Mouse (Mus musculus) spleen, adult 2 months (tissue): ENCODE data around the gene Msantd3. TPM values are rescaled to one million over a fixed set of nuclear protein-coding genes. Genes with fewer than 3 reads are reported as not detected.

Source experiments
- DNase-seq, 2 experiments: peaks; one replicate each; pipeline versions ENCODE4 v3.0.0 to v3.0.0-alpha.2; 2012 to 2021; ENCODE audit warnings: low spot score in 2 of 2, low read depth in 1 of 2
- H3K27ac ChIP-seq: fragments of 200-500 bp; 2 replicates; pipeline ENCODE4 v1.5.1; 2012; ENCODE audit warnings: low read length, inconsistent platforms; ENCODE audit not compliant: insufficient read depth
- H3K27me3 ChIP-seq: fragments of 200-500 bp; 2 replicates; pipeline ENCODE4 v1.6.1; 2012; ENCODE audit warnings: mild to moderate bottlenecking, moderate library complexity, low read length, inconsistent platforms; ENCODE audit not compliant: control insufficient read depth, insufficient read depth
- H3K36me3 ChIP-seq: fragments of 200-500 bp; 2 replicates; pipeline ENCODE4 v1.6.1; 2012; ENCODE audit warnings: mild to moderate bottlenecking, low read length, inconsistent platforms; ENCODE audit not compliant: control insufficient read depth, insufficient read depth
- H3K4me1 ChIP-seq: fragments of 200-500 bp; 2 replicates; pipeline ENCODE4 v1.6.1; 2011; ENCODE audit warnings: inconsistent platforms; ENCODE audit not compliant: control insufficient read depth, insufficient read depth, insufficient read length
- H3K4me3 ChIP-seq: fragments of 200-500 bp; 2 replicates; pipeline ENCODE4 v1.5.1; 2011; ENCODE audit warnings: mild to moderate bottlenecking, inconsistent platforms; ENCODE audit not compliant: insufficient read depth, insufficient read length; ENCODE audit errors: extremely low read depth
- CTCF ChIP-seq: fragments of 200-500 bp; IDR thresholded peaks from 2 replicates; pipeline ENCODE4 v1.5.1; 2011; ENCODE audit warnings: mild to moderate bottlenecking, inconsistent platforms; ENCODE audit not compliant: insufficient read depth, insufficient read length, insufficient replicate concordance; ENCODE audit errors: extremely low read depth
- POLR2A ChIP-seq: fragments of 200-500 bp; IDR thresholded peaks from 2 replicates; pipeline ENCODE4 v1.6.1; 2011; ENCODE audit warnings: low read depth, low read length, inconsistent platforms
- WGBS: fragments of 180-500 bp; shearing (Covaris S2); methylation state at CpG from one replicate; pipeline ENCODE4 v1.1.7; 2018; 5-methylcytosine and 5-hydroxymethylcytosine counted together
- polyA plus RNA-seq: library from polyadenylated mRNA; depleted of rRNA; stranded (reverse); fragments of >200 nt; gene quantifications from 2 replicates; pipeline ENCODE4 v1.2.3, GENCODE M21; 2012

Msantd3 gene
- polyA plus RNA-seq, 1 experiment = 0.60 TPM

DNA sequence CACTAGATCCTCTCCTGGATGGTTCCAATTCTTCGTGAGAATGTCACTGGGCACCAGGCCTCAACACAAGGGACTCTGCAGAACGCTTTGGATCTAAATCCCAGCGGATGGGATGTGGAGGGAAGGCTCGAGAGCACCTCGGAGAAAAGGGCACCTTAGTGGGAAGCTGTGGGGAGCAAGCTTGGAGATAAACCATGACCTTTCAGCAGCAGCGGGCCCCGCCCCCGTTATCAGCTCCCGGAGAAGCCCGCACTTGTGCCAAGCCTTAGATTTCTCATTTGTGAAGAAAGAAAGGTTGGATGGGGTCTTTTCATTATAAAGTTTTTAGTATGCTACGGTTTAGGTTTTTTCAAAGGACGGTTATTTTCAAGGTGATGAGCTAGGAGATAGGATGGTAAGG, 6.2 kb downstream of the Msantd3 start:
- 81% methylated on average over 12 of the region's 12 CpGs for WGBS
- Histone ChIP-seq H3K4me3 (no peak overlapping the region), H3K4me1 (no peaks in the 10 kb centered on the region), H3K27me3 (0 out of 2 replicates have a peak, but pooled peaks cover under 1% of the 10 kb centered on the region), H3K36me3 (no peaks in the 10 kb centered on the region), H3K27ac (no peak overlapping the region)
- TF ChIP-seq POLR2A (no peak), CTCF (no peak)
- no peak for DNase-seq

- no peak for TF ChIP-seq POLR2A
- no peak for DNase-seq
- Histone ChIP-seq H3K36me3 (no peaks in the 10 kb centered on the region), H3K27ac (no peak overlapping the region), H3K27me3 (no peaks in the 10 kb centered on the region), H3K4me1 (no peaks in the 10 kb centered on the region), H3K4me3 (no peak overlapping the region)
- 90% methylated on average over 9 of the region's 9 CpGs for WGBS
Measured at GRCm38 (mm10) chr4:48546568-48547496, 7.1 kb downstream of the Msantd3 start.

DNA sequence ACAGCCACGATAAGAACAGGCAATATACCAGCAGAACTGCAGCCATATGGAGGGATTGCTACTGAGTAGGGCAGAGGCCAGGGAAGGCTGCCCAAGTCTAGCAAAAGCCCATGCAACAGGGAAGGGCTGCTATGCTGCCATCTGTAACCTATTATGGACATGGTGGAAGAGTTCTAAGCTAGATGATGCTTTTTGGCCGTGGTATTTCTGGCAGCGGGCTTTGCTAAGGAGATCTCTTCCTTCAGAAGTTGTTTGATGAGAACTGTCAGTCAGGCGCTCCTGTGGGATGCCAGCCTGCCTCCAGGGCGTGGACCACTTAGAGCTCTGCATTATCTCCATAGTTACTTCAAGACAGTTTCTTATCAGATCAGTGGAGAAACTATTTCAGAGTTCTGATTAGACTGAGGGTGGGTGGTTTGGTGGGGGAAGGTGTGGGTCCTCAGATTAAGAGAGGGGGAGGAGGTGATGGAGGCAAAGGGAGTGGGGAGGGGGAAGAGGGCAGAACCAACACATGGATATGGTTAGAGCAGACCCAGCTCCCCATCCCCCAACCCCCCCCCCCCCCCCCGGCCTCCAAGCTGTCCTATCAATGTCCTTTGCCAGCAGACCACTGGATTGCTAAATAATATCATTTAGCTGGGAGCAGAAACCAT, 8.8 kb downstream of the Msantd3 start:
- 87% methylated on average over 6 of the region's 6 CpGs for WGBS
- TF ChIP-seq POLR2A = no peak
- TF ChIP-seq CTCF = no peak

DNA sequence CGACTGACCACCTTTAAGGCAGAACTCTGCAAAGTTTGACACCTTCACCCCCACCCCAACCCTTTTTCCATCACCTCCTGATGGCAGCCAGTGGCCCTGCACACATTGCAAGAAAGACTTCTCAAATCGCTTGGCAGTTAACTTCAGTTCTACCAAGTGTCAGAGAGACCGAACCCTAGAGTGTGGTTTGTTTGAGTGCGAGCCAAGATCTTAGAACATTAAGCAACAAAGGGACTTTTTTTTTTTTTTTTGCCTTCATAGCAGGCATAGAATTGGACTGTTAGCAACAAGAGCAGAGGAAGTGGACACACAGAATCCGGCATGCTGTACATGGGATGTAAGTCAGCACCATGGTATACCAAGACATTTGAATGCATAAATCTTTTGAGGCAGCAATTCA, 9.9 kb downstream of the Msantd3 start:
- no peak overlapping the region for H3K27ac ChIP-seq
- no peaks in the 10 kb centered on the region for H3K27me3 ChIP-seq
- no peak for DNase-seq
- no peaks in the 10 kb centered on the region for H3K36me3 ChIP-seq
- TF ChIP-seq POLR2A (no peak), CTCF (no peak)
- 46% methylated on average over 5 of the region's 5 CpGs for WGBS
- H3K4me1 ChIP-seq = peaks cover 3% of the 10 kb centered on the region; the same call in 1 of the 2 replicates
- no peak overlapping the region for H3K4me3 ChIP-seq

More for the DNA sequence above, 8.8 kb downstream of the Msantd3 start:
- no peak overlapping the region for H3K4me3 ChIP-seq
- no peaks in the 10 kb centered on the region for H3K27me3 ChIP-seq
- H3K4me1 ChIP-seq = no peaks in the 10 kb centered on the region
- no peaks in the 10 kb centered on the region for H3K36me3 ChIP-seq
- H3K27ac ChIP-seq = no peak overlapping the region
- DNase-seq = no peak

DNA sequence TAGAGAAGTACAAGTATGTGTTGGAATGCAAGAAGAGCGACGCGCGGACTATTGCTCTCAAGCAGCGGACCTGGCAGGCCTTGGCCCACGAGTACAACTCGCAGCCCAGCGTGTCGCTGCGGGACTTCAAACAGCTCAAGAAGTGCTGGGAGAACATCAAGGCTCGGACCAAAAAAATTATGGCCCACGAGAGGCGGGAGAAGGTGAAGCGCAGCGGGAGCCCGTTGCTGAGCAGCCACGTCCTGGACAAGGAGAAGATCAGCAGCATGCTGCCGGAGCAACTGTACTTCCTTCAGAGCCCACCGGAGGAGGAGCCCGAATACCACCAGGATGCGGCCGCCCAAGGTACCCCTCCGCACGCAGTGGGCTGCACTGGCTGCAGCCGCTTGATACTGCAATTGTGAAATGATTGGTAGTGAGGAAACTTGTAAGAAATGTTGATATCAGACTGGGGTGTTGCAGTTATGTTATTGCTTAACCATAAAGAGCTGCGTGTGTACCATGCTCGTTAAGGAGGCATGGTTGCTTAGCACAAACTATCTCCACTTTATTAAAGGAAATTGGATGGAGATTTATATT, 12.8 kb downstream of the Msantd3 start:
- Histone ChIP-seq H3K27me3 (no peaks in the 10 kb centered on the region), H3K36me3 (no peaks in the 10 kb centered on the region), H3K4me3 (no peak overlapping the region), H3K27ac (no peak overlapping the region), H3K4me1 (peaks cover 3% of the 10 kb centered on the region; the same call in 1 of the 2 replicates)
- TF ChIP-seq CTCF (no peak), POLR2A (no peak)
- DNase-seq = no peak
- WGBS = 94% methylated on average over 27 of the region's 27 CpGs

- no peak overlapping the region for H3K4me3 ChIP-seq
- H3K4me1 ChIP-seq = peaks cover 3% of the 10 kb centered on the region; the same call in 1 of the 2 replicates
- no peak for DNase-seq
- H3K36me3 ChIP-seq = no peaks in the 10 kb centered on the region
- WGBS = 28% methylated on average over 7 of the region's 7 CpGs
- H3K27ac ChIP-seq = no peak overlapping the region
- no peaks in the 10 kb centered on the region for H3K27me3 ChIP-seq
- no peak for TF ChIP-seq CTCF
- TF ChIP-seq POLR2A = no peak
Measured at GRCm38 (mm10) chr4:48554132-48554531, 14.4 kb downstream of the Msantd3 start.
